Mouse (Mus musculus) liver, postnatal 0 days (tissue): ENCODE measurements around the gene Gtpbp6.

Experiments used
- CTCF ChIP-seq: sonication (generic); IDR thresholded peaks from 2 replicates; pipeline ENCODE4 v1.5.1; 2016; ENCODE audit warnings: antibody characterized with exemption, low read depth
- EP300 ChIP-seq: IDR thresholded peaks from 2 replicates; pipeline ENCODE4 v1.6.1; 2016; ENCODE audit warnings: antibody characterized with exemption, low read depth, mild to moderate bottlenecking

- TF ChIP-seq CTCF = no peak
- no peak for TF ChIP-seq EP300
These were observed 2.0 kb upstream of the Gtpbp6 start, which contains the start of gene Zfp605 for GRCm38 (mm10) chr5:110109991-110110441.
